Mouse (Mus musculus) lung, postnatal 0 days (tissue): ENCODE data around the gene Kifc1. TPM values are rescaled to one million over a fixed set of nuclear protein-coding genes. Genes with fewer than 3 reads are reported as not detected.
"Not testable (repeated sequence)": the region's sequence is repeated elsewhere in the genome, so short reads cannot be mapped to it uniquely, and the experiment has no call there.

Source experiments
- ATAC-seq: fragments of 200-750 bp; cut with Nextera tagmentation; 2 replicates; pipeline ENCODE4 v1.8.0; 2017; ENCODE audit warnings: moderate library complexity
- DNase-seq: peaks from one replicate; pipeline ENCODE4 v3.0.0-alpha.2; 2016; ENCODE audit warnings: low spot score
- H3K27ac ChIP-seq: fragments of 300-500 bp; sonication (generic); 2 replicates; pipeline ENCODE4 v1.5.1; 2014; ENCODE audit warnings: antibody characterized with exemption, mild to moderate bottlenecking, low read length, mixed read lengths
- H3K27me3 ChIP-seq: fragments of 300-500 bp; sonication (generic); replicated peaks from 2 replicates; pipeline ENCODE4 v1.6.1; 2014; ENCODE audit warnings: low read length, mixed read lengths; ENCODE audit not compliant: insufficient read depth
- H3K36me3 ChIP-seq: fragments of 300-500 bp; sonication (generic); 2 replicates; pipeline ENCODE4 v1.6.1; 2014; ENCODE audit warnings: low read length, mixed read lengths; ENCODE audit not compliant: insufficient read depth
- H3K4me1 ChIP-seq: fragments of 300-500 bp; sonication (generic); 2 replicates; pipeline ENCODE4 v1.6.1; 2014; ENCODE audit warnings: antibody characterized with exemption, low read depth, low read length, mixed read lengths; ENCODE audit not compliant: insufficient read depth
- H3K4me2 ChIP-seq: fragments of 300-500 bp; sonication (generic); replicated peaks from 2 replicates; pipeline ENCODE4 v1.6.1; 2014; ENCODE audit warnings: low read depth, mild to moderate bottlenecking, low read length, moderate library complexity, mixed read lengths
- H3K4me3 ChIP-seq: fragments of 300-500 bp; sonication (generic); 2 replicates; pipeline ENCODE4 v1.5.1; 2014; ENCODE audit warnings: low read depth, low read length
- H3K9ac ChIP-seq: fragments of 300-500 bp; sonication (generic); replicated peaks from 2 replicates; pipeline ENCODE4 v1.6.1; 2014; ENCODE audit warnings: low read depth, mild to moderate bottlenecking
- H3K9me3 ChIP-seq: fragments of 300-500 bp; sonication (generic); 2 replicates; pipeline ENCODE4 v1.6.1; 2016; ENCODE audit warnings: low read length, mixed read lengths
- CTCF ChIP-seq: IDR thresholded peaks from 2 replicates; pipeline ENCODE4 v1.5.1; 2016; ENCODE audit warnings: antibody characterized with exemption, mild to moderate bottlenecking
- EP300 ChIP-seq: IDR thresholded peaks from 2 replicates; pipeline ENCODE4 v1.6.1; 2016; ENCODE audit warnings: antibody characterized with exemption, mild to moderate bottlenecking, control low read depth
- WGBS: fragments of 180-500 bp; shearing (Covaris S2); extraction: QIAGEN DNeasy Blood & Tissue Kit; methylation state at CpG from one replicate; pipeline ENCODE4 v1.1.7; 2014; 5-methylcytosine and 5-hydroxymethylcytosine counted together
- polyA plus RNA-seq: library from polyadenylated mRNA; unstranded; fragments of >200 nt; fragmentation: Nextera tagmentation; extraction: Ambion mirVana; gene quantifications from 2 replicates; pipeline ENCODE4 v1.2.1, GENCODE M21; 2015

Gene Kifc1
- polyA plus RNA-seq, 1 experiment from 2014 or later, result 0.37 TPM

- H3K4me2 ChIP-seq, result peak overlapping the region; percentile 95
- peaks cover 26% of the 10 kb centered on the region; the same call in 1 of the 2 replicates for H3K36me3 ChIP-seq
- H3K4me3 ChIP-seq, result peak overlapping the region; percentile 88
- WGBS, result 42% methylated on average over 11 of the region's 11 CpGs
- ATAC-seq (no peak), DNase-seq (no peak)
- H3K9me3 ChIP-seq, result no peaks in the 10 kb centered on the region
- H3K27me3 ChIP-seq, result no peaks in the 10 kb centered on the region
- TF ChIP-seq EP300 (no peak), CTCF (peak; percentile 34)
- peak overlapping the region; percentile 98 for H3K27ac ChIP-seq
- H3K4me1 ChIP-seq, result peaks cover 9% of the 10 kb centered on the region
- H3K9ac ChIP-seq, result peak overlapping the region; percentile 96
Measured at GRCm38 (mm10) chr17:33910346-33911051, 20.0 kb upstream of the Kifc1 start.

GRCm38 (mm10) chr17:33909869-33910250, 19.4 kb upstream of the Kifc1 start:
- no peaks in the 10 kb centered on the region for H3K9me3 ChIP-seq
- WGBS, result under 1% methylated on average over 14 of the region's 14 CpGs
- peak overlapping the region; percentile 95 for H3K4me2 ChIP-seq
- peak overlapping the region; percentile 98 for H3K27ac ChIP-seq
- peak; percentile 90 for DNase-seq
- no peak for TF ChIP-seq EP300
- no peak for TF ChIP-seq CTCF
- no peaks in the 10 kb centered on the region for H3K27me3 ChIP-seq
- peak overlapping the region; percentile 96 for H3K9ac ChIP-seq
- peaks cover 22% of the 10 kb centered on the region; the same call in 1 of the 2 replicates for H3K36me3 ChIP-seq
- H3K4me3 ChIP-seq, result peak overlapping the region; percentile 88
- ATAC-seq, result peak; percentile 14
- H3K4me1 ChIP-seq, result peaks cover 5% of the 10 kb centered on the region

GRCm38 (mm10) chr17:33909077-33909868, 18.8 kb upstream of the Kifc1 start, which contains the start of gene Daxx:
Daxx (plus strand) TSS chr17:33909414.
- Histone ChIP-seq H3K27me3 (no peaks in the 10 kb centered on the region), H3K4me2 (peak within 1 kb of the TSS; percentile 95), H3K36me3 (peaks cover 19% of the 10 kb centered on the region; the same call in 1 of the 2 replicates), H3K27ac (peak within 1 kb of the TSS; percentile 98), H3K4me3 (peak within 1 kb of the TSS; percentile 88), H3K9ac (peak within 1 kb of the TSS; percentile 96), H3K9me3 (no peaks in the 10 kb centered on the region), H3K4me1 (peaks cover 4% of the 10 kb centered on the region; the same call in 1 of the 2 replicates)
- under 1% methylated on average over 66 of the region's 68 CpGs for WGBS
- peak; percentile 99 for DNase-seq
- TF ChIP-seq EP300 (no peak), CTCF (no peak)
- peak; percentile 97 for ATAC-seq

- Histone ChIP-seq H3K4me1 (peaks cover 4% of the 10 kb centered on the region; the same call in 1 of the 2 replicates), H3K4me3 (peak overlapping the region; percentile 88), H3K36me3 (peaks cover 13% of the 10 kb centered on the region; the same call in 1 of the 2 replicates), H3K9ac (peak overlapping the region; percentile 50), H3K9me3 (no peaks in the 10 kb centered on the region), H3K27ac (peak overlapping the region; percentile 98), H3K4me2 (peak overlapping the region; percentile 95), H3K27me3 (no peaks in the 10 kb centered on the region)
- TF ChIP-seq CTCF (no peak), EP300 (no peak)
- ATAC-seq, result peak; percentile 49
- under 1% methylated on average over 37 of the region's 44 CpGs for WGBS
- no peak for DNase-seq
Measured at GRCm38 (mm10) chr17:33908331-33909076, 18.0 kb upstream of the Kifc1 start.

GRCm38 (mm10) chr17:33904835-33905234, 14.4 kb upstream of the Kifc1 start, which contains the start of gene Platr17:
Platr17 (plus strand) TSS chr17:33905135.
- DNase-seq, H3K27ac ChIP-seq, H3K27me3 ChIP-seq, H3K4me3 ChIP-seq, H3K4me1 ChIP-seq, ATAC-seq, H3K4me2 ChIP-seq, H3K9ac ChIP-seq, H3K36me3 ChIP-seq, H3K9me3 ChIP-seq: not testable (repeated sequence)
- WGBS, result 58% methylated on average over 3 of the region's 4 CpGs

- not testable (repeated sequence) for ATAC-seq, H3K4me1 ChIP-seq, H3K27ac ChIP-seq, DNase-seq, H3K9me3 ChIP-seq, H3K4me2 ChIP-seq, H3K36me3 ChIP-seq, H3K4me3 ChIP-seq, H3K9ac ChIP-seq, H3K27me3 ChIP-seq
- WGBS, result 63% methylated on average over 6 of the region's 6 CpGs
Measured at GRCm38 (mm10) chr17:33903911-33904651, 13.6 kb upstream of the Kifc1 start.
